Mouse (Mus musculus) monocyte, adult 2 months (primary cell): ENCODE measurements around the gene Brd2.

ENCODE experiments used
- DNase-seq, 2 experiments: peaks; one replicate each; pipeline ENCODE4 v3.0.0; 2022; ENCODE audit warnings: low spot score in 2 of 2, low read depth in 1 of 2

The Brd2 gene

GRCm38 (mm10) chr17:34116736-34117370 is 5.6 kb downstream of the Brd2 start:
- DNase-seq: peak in 1 of 2 experiments; percentile 53

DNA sequence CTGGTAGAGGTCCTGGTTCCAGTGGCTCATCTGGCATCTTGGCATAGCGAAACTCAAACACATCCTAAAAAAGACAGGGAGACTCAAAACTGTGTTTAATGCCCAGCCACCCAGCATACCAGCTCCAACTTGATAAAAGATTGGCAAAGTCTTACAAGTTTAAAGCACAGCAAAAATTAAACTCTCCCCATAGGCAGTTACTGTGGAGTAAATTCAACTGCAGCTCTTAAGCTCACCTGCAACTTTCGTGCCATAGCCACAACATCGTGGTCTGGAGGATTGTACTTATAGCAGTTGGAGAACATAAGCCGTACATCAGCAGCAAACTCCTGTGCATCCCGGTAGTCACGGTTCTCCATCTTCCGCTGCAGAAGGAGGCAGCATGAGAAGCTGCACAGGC is 8.3 kb downstream of the Brd2 start:
- DNase-seq: no peak

DNA sequence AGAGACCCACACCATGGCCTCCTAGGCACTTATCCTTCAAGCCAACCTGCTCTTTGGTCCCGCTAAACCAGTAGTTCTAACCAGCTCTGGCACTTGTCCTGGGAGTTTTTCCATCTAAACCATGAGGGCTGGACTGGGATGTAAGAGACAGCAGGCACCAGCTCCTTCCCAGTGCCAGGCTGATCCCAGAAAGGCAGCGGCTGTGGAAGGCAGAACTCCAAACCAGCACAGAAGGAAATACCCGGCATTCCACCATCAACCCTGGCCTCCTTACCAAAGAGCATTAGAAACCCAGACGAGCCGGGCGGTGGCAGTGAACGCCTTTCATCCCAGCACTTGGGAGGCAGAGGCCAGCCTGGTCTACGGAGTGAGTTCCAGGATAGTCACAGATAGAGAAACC is 12.1 kb downstream of the Brd2 start:
- DNase-seq: no peak

DNA sequence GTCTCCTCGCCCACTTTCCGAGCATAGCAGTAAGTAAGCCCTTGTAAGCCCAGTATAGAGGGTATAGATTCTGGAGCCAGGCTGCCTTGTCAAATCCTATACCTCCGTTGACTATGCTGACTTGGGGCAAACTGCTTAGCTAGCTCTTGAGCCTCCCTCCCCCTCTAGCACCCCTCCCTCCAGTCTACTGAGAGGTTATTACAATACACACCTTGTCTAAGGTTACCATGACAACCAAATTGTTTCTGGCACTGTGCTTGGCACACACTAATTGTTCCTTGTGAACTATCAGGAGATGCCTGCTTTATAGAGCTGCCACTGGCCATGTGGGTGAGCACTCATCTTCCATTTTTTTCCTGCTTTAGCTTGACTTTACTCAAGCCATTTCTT is 12.6 kb downstream of the Brd2 start:
- no peak for DNase-seq

DNA sequence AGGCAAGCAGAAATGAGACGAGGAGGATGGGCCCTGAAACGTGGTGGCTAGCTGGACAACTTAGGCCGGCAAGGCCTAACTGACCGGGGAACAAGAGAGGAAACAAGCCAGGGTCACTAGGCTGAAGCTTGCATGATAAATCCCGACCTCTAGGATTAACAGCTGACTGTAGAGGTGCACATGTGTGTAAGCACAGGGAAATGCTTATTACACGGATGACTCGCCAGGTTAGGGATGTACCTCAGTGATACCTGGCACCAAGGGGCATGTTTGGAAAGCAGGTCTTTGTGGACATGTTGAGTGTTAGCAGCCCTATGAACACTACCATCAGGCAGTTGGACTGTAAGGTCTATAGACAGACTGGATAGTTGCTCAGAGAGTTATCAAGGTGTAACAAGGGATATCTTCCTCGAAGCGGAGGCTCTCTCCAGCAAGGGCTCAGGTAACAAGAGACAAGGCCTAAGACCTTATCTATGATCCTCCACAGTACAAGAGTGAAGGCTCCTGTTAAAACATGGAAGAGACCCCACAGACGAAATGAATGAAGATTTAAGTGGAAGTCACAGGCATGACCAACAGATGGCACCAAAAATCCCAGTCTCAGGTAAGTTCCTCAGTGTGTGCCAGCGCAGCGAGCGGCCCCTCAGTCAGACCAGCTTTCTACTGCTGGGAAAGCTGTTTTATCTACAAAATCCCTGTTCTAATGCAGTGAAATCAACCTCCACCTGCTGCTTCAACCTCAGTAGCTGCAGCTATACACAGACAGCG is 13.2 kb downstream of the Brd2 start:
- no peak for DNase-seq

- DNase-seq: no peak
These were observed 14.0 kb downstream of the Brd2 start for GRCm38 (mm10) chr17:34108460-34108859.

GRCm38 (mm10) chr17:34107109-34107867 is 15.1 kb downstream of the Brd2 start:
- no peak for DNase-seq

DNA sequence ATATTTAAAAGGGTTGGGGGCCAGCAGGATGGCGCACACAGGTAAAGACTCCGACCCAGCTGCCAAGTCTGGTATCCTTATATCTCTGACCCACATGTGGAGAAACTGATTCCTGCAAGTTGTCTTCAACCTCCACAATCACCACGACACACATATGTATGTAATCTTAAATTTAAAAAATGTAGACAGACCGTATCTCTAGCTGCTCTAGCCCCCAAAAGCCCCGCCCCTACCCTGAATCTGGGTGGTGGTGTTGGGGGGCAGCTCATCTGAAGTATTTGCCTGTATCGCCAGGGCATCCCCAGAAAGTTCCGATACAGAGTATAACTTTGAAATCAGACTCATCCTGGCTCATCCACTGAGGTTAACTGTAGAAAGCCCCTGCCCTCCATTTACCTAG is 15.9 kb downstream of the Brd2 start:
- DNase-seq: no peak

- no peak for DNase-seq
These were observed 17.6 kb downstream of the Brd2 start for GRCm38 (mm10) chr17:34104804-34105203.

GRCm38 (mm10) chr17:34102831-34103230 is 19.6 kb downstream of the Brd2 start:
- no peak for DNase-seq

DNA sequence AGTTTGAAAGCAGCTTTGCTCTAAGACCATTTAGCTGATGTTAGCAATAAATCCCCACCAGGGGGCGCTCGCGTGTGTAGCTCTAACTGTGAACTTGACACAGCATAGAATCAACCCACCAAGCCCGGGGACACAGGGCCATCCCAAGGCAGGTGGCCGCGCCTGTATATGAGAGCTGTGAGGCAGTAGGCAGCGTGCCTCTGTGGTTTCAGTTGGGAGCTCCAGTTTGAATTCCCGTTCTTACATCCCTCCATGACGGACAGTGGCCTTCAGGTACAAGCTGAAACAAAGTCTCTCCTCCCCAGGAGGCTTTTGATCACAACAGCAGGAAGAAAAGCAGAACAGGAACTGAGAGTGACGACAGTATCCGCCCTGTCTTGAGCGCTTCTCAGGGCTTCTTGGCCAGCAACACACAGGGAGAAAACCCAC is 20.8 kb downstream of the Brd2 start:
- DNase-seq: peak; percentile 88 to 97

DNA sequence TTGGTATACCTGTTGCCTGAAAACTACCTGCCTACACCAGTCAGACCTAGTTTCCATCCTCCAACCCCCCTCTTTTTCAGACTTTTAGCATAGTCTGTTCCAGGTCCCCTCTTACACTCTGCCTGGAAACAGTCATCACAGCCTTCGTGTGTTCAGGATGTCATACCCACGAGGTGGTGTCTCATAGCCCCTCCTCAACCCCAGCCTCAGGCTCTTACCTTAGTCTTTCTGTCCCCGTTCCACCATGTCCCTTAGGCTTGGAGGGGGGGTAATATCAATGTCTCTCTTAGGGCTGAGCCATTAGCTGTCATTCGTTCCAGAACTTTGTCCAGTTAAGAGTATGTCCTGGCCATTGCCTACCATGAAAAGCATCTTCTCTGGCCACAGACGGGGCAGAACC is 21.2 kb downstream of the Brd2 start:
- no peak for DNase-seq

DNA sequence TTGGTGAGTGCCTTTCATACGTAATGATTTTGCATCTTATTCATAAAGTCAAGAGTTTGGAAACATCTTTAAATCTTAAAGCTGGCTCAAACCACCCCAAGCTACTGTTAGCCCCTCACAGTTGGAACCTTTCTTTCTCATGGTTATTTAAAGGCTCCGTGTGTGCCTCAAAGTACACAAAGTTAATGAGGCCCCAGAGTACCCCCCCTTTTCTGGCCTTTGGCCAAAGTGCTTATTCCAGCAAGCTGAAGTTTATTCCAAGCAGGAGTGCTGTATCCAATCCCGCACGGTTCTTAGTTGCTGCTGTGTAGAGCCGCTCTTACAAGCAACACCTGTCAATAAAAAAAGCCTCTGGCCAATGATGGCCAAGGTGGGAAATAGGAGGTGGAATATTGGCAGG is 22.9 kb downstream of the Brd2 start:
- no peak for DNase-seq

DNA sequence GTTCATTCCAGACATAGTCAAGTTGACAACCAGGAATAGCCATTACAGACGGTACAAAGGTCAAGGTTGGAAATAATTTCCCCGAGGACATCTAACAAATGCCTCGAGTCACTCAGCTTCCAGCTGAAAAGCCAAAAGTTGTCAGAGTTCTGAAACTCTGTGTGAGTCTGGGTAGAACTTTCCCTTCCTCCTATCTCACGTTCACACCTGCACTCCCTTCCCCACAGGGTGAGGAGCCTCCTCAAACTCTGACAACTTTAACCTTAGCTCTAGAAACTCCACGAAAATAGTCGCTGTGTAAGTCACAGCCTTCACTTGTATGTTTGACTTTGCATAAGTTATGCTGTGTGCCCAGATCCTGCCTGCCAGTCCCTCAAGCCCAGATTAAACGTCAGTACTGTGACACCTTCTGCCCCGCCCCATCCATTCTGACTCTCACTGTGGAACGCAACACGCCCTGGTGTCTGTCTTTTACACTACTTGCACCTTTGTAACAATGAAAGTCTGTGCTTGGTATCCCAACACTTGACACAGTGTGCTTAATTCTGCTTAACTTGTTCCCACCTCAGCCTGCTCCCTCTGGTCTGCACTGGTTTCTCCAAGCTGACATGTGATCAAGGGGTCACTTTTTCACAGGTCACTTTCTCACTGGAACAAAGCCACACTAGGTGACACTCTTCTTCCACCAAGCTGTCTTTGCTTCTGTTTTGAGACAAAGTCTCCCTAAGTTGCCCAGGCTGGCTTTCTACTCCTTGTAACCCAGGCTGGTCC is 23.5 kb downstream of the Brd2 start:
- no peak for DNase-seq

DNA sequence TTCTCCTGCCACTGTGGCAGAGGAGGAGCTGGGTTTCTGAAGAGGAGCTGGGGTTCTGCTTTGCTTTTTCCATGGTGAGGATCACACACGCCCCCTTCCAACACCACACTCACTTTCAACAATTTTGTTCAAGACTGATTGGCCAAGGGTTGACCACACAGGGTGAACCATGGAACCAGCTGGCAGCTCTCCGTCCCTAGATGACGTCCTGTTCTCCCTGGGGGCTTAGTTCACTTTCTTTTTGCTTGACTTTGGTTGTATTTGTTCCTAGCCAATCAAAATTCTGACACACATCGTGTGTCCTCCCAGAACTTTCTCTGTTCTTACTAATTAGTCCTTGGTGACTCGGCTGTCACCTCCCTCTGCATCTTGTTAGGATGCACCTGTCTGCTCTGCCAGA is 25.2 kb downstream of the Brd2 start:
- DNase-seq: no peak

DNA sequence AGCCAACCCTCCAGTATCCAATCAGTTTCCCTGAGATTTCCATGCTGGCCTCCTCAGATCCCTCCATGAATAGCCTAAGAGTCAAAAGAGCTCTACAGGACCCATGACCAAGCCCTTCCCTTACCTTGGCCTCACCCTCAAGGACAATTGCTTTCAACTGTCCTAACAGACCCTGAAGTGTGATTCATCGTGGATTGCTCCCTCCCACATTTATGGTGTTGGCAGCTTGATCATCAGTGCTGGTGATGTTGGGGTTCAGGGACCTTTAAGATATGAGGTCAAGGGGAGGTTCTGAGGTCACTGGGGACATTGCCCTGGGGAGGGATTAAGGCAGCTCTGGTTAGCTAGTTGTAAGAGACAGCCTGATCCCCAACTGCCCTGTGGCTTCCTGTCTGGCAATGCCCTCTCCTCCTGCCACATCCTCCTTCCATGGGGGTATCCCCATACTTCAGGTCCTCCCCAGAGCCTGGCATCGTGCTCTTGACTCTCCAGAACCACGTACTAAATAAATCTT is 25.9 kb downstream of the Brd2 start:
- no peak for DNase-seq

GRCm38 (mm10) chr17:34094283-34095035 is 28.0 kb downstream of the Brd2 start:
- no peak for DNase-seq

DNA sequence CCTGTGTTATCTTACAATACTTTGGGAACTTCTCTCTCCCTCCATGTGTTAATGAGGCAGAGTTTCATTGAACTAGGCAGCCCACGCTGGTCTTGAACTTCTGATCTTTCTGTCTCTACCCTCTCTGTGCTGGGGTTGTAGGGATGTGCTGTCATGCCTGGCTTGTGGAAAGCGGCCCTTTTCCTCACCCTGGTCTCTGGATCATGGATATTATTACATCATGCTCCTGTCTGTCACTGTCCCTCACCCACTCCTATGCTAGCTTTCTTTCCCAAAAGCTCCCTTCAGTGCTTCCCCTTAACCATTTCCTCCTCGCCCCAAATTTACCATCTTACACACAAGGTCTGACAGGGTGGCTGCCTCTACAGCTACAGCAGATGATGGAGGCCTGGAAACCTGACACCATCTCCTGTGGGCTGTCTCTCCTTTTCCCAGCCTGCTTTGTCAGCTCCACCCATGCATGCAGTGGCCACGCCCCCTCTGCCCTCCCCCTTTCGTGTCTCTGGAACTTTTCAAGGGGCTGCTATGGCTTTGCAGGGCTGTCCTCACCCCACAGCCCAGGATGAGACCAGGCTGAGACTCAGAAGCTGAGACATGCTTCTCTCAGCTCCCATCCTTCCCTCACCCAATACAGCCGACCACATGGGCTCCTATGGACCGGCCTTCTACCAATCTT is 29.1 kb downstream of the Brd2 start:
- DNase-seq: no peak

- DNase-seq: no peak
These were observed 30.1 kb downstream of the Brd2 start, which contains the start of gene H2-Oa for GRCm38 (mm10) chr17:34092197-34092875. Gene H2-Oa (plus strand): TSS chr17:34092340.
